Mouse (Mus musculus) right cerebral cortex, adult 2 months (tissue): ENCODE measurements around the gene Ten1.

Source experiments
- DNase-seq, 2 experiments: peaks; one replicate each; pipeline ENCODE4 v3.0.0; 2021 to 2022; ENCODE audit warnings: low spot score in 2 of 2

Ten1 gene

GRCm38 (mm10) chr11:116198639-116199531 is at the start of gene Ten1, which contains the start of gene Acox1:
Gene Ten1, plus strand, starts transcription at chr11:116198855.
Gene Acox1, minus strand, starts transcription at chr11:116199045.
- peak; percentile 95 to 97 for DNase-seq

- no peak for DNase-seq
Observed at GRCm38 (mm10) chr11:116149341-116149740, 49.3 kb upstream of the Ten1 start.

GRCm38 (mm10) chr11:116150960-116151359 is 47.7 kb upstream of the Ten1 start:
- no peak for DNase-seq

DNA sequence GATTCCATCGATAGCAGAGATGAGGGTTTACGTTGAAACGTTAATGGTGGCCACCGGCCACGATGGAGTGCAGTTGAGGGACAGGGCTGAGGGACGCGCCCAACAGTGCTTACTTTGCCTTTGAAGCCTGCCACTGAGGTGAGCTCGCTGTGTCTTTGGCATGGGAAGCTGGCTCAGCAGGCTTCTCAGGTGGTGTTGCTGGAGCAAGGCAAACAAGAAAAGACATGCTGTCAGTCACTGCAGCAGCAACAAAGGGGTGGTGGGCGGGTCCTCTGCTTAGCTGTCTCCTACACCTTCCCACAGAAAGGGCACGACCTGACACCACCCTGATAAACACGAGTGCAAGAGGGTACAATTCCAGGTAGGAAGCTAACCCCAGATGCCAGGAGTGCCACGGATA is 37.3 kb upstream of the Ten1 start:
- DNase-seq = no peak

DNA sequence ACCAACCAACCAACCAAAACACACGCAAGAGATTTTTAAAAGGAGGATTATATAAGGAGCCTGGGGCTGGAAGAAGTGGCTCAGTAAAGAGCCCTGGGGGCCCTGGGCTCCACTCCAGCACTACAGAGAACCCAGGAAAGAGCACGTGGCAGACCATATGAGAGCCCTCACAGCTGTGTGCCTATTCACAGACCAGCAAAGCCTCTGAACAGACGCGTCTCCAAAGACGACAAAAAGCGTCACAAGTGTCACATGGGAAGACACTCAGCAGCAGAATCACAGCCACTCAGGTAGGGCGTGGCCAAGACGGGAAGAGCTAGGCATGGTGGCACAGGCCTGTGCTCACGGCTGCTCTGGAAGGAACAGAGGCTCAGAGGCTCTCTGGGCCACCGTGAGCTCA is 36.5 kb upstream of the Ten1 start:
- peak; percentile 37 to 53 for DNase-seq

GRCm38 (mm10) chr11:116163002-116163401 is 35.7 kb upstream of the Ten1 start:
- DNase-seq = no peak

DNA sequence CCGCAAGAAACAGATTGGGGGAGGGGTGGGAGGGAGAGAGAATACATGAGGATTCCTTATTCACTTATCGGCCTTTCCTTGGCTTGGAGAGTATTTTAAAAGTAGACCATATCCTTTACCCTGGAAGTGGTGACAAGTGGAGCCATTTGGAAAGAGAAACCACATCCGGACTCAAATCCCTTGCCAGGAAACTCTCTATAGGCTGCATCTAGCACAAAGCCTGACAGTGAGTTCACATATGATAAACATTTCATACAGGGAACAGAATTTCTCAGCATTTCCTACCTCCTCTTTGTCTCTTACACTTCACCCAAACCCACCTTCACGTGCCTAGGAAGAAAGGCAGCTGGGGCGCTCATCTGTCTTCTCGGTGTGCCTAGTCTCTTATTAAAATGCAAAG is 31.4 kb upstream of the Ten1 start:
- DNase-seq = no peak

DNA sequence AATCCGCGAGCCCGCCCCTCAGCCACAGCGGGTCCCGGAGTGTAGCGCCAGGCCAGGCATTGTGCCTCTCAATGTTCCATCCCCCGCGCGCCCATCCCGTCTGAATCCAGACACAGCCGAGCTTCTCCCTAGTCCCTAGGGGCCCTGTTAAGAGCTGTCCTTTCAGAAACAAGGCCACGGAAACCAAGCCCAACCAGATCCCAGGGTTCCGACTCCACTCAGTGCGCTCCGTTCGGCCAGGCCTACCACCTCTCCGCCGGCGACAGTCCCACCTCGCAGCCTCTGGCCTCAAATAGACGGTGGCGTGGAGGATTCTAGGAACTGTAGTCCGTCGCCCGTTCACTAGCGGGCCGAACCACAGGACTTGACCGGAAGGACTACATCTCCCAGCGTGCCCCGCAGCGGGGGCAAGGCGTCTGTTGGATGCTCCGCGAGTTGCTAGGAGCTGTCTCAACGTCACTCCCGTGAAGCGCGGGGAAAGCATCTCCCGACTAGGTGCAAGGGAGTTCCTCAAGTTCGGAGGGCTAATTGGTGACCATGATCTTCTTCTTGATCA is 30.7 kb upstream of the Ten1 start, which contains the start of gene Fbf1:
TSS of gene Fbf1 (minus strand) at position 283 of the 556 bp plus-strand sequence.
- DNase-seq = peak; percentile 98 to 99

DNA sequence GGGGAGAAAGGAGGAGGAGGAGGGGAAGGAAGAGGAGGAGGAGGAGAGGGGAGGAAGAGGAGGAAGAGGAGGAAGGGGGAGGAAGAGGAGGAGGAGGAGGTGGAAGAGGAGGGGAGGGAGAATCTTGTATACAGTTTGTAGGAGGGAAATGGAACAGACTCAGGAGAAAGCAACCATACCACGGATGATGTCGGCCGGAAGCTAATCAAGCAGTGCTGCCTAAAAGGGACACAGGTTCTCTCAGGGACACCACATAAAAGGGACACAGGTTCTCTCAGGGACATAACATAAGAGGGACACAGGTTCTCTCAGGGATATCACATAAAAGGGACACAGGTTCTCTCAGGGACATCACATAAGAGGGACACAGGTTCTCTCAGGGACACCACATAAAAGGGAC is 29.4 kb upstream of the Ten1 start:
- no peak for DNase-seq

GRCm38 (mm10) chr11:116170003-116170800 is 28.5 kb upstream of the Ten1 start:
- DNase-seq = no peak

DNA sequence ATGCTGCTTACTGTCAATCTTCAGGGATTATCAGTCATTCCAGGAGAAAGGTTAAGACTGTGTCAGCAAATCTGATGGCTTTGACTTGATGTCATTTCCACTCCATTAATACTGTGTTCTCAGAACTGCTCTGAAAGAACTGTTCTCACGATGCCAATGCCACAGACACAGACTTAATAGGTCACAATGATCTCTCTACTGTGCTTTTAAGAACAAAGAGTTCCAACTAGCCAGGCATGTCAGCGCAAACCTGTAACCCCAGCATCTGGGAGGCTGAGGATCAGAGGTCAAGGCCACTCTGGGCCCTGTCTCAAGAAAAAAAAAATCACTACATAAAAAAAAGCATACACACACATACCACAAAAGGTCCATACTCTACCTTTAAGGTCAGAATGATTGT is 26.7 kb upstream of the Ten1 start:
- DNase-seq = no peak

DNA sequence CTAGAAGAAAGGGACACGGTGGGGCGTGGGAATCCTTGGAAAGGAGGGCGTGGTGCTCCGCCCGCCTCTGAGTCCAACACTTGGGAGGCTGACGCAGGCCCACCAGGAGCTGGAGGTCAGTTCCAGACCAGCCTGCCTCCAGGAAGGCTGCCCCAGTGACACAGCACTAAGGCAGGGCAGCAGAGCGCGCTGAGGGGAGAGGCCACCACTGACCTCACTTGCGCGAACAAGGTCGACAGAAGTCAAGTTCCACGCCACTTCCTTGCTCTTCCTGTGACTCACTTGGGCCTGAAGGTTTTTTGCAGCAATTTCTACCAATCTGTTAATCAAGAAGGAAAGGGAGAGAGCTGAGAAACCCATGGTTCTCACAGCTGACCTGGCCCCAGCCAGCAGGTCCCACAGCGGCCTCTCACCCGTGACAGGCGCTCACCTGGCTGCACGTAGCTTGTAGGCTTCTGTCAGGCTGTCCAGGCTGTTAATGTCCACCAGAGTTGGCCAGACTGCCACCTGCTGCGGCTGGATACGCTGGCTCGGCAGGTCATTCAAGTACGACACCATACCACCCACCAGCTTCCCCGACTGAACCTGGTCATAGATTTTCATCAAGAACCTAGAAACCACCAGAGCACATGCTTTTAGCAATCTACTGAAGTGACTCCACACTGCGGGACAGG is 23.7 kb upstream of the Ten1 start:
- no peak for DNase-seq

GRCm38 (mm10) chr11:116176010-116176409 is 22.6 kb upstream of the Ten1 start:
- DNase-seq = no peak

DNA sequence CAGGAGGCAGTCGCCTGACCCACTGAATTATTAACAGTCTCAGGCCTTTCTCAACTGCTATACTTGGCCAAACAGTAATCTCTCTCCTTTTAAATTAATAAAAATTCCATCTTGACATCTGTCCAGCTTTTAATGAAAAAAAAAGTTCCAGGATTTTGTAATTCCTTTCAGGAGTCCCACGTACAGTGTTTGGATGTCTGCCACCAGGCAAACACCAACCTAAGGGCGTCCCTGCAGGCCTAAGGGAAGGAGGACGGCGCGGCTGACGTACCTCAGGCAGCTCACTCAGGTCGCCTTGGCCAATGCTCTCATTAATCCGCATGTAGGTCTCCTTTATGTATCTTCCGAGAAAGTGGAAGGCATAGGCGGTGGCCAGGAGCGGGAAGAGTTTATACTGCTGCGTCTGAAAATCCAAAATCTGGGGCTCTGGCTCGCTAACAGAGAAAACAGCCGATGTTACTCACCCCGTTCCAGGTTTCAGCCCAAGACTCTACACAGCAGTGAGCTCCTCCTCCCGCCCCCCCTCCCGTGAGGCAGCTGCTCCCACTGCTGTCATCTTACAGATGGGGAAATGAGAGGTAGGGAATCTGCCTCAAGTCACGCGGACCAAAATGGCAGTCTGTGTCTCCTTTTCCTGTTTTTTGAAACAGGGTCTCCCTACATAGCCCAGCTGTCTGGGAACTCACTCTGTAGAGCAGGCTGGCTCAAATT is 20.1 kb upstream of the Ten1 start:
- DNase-seq = no peak

GRCm38 (mm10) chr11:116185836-116186235 is 12.8 kb upstream of the Ten1 start:
- peak in 1 of 2 experiments; percentile 26 for DNase-seq

DNA sequence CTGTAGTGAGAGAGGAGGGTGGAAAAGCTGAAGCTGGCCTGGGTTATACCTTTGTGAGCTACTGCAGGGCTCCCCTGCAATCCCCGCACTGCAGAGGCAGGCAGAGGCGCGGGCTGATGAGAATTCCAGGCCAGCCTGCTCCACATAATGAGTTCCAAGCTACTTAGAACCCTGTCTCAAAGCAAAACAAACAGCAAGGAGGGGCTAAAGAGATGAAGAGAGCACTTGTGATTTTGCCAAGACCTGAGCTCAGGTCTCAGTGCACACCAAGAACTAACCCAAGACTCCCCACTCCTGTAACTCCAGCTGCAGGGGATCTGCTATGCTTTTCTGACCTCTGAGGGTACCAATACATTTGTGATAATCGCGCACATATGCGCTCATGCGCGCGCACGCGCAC is 12.3 kb upstream of the Ten1 start:
- DNase-seq = no peak

GRCm38 (mm10) chr11:116187226-116187930 is 11.3 kb upstream of the Ten1 start:
- no peak for DNase-seq

DNA sequence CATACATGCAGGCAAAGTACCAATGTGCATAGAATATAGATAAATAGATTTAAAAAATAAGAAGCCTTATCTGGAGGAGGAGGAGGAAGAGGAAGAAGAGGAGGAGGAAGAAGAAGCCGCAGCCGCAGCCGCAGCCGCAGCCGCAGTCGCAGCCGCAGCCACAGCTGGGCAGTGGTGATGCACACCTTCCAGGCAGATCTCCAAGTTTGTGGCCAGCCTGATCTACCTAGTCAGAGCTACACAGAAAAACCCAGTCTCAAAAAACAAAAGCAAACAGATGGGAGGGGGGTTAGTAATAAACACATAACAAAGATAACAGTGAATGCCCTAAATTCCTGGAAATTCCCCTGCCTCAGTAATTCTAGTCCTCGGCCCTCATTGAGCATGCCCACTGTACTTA is 4.0 kb upstream of the Ten1 start:
- DNase-seq = no peak

DNA sequence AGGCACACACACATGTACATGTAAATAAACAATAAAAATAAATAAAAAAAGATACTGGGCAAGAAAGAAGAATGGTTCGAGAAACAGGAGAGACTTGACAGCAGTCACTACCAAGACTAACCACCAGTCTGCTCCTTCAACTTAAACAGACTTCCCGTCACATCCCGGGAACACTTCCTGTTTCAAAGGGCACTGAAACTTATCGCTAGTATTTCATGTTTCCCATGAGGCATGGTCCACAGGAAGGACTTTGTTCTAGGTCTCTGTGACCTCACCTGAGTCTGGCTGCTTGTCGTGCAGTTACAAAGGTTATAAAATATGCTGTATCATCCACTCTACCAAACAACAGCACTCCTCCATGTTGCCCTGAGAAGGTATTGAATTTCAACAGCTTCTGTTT is 3.4 kb upstream of the Ten1 start:
- DNase-seq = no peak

DNA sequence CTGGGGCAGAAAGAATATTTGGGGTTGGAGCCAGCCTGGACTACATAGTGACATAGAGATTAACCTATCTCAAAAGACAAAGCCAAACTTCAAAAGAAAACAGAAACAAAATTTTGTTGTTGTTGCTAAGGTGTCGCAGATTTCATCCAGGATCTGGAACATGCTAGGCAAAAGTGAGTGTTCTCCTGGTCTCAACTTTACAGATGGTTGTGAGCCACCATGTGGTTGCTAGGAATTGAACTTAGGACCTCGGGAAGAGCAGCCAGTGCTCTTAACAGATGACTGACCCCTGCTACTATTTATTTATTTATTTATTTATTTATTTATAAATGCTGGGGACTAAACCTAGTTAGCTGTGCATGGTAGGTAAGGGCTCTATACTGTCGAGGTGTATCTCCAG is 2.3 kb upstream of the Ten1 start:
- no peak for DNase-seq
